Mouse (Mus musculus): ENCODE results near the gene Pdlim1. TPM values are rescaled to one million over a fixed set of nuclear protein-coding genes. Genes with fewer than 3 reads are reported as not detected.

Pdlim1 gene
- polyA plus RNA-seq, 1 experiment from 2014 or later, result 55.3 TPM

- Histone ChIP-seq H3K27ac (no peak overlapping the region), H3K4me1 (no peaks in the 10 kb centered on the region), H3K9me3 (replicated peaks) (no peaks in the 10 kb centered on the region), H3K4me2 (replicated peaks) (no peak overlapping the region), H3K9ac (no peak overlapping the region), H3K36me3 (no peaks in the 10 kb centered on the region), H3K27me3 (no peaks in the 10 kb centered on the region), H3K4me3 (no peak overlapping the region)
- ATAC-seq (ENCODE audit: low FRiP score), result no peak
- 78% methylated on average over 1 of the region's 1 CpGs for WGBS
Measured at GRCm38 (mm10) chr19:40255561-40255960, 16.1 kb downstream of the Pdlim1 start.

- Histone ChIP-seq H3K9me3 (replicated peaks) (no peaks in the 10 kb centered on the region), H3K27ac (no peak overlapping the region), H3K4me3 (no peak overlapping the region), H3K36me3 (no peaks in the 10 kb centered on the region), H3K9ac (no peak overlapping the region), H3K4me2 (replicated peaks) (no peak overlapping the region), H3K27me3 (no peaks in the 10 kb centered on the region), H3K4me1 (no peaks in the 10 kb centered on the region)
- 86% methylated on average over 3 of the region's 3 CpGs for WGBS
- no peak for ATAC-seq (ENCODE audit: low FRiP score)
Measured at GRCm38 (mm10) chr19:40254741-40255140, 16.9 kb downstream of the Pdlim1 start.

GRCm38 (mm10) chr19:40253768-40254167 is 17.9 kb downstream of the Pdlim1 start:
- no peak overlapping the region for H3K4me2 ChIP-seq (replicated peaks)
- no peaks in the 10 kb centered on the region for H3K36me3 ChIP-seq
- WGBS, result 59% methylated on average over 13 of the region's 13 CpGs
- H3K4me3 ChIP-seq, result no peak overlapping the region
- no peaks in the 10 kb centered on the region for H3K9me3 ChIP-seq (replicated peaks)
- no peaks in the 10 kb centered on the region for H3K4me1 ChIP-seq
- no peak overlapping the region for H3K9ac ChIP-seq
- ATAC-seq (ENCODE audit: low FRiP score), result no peak
- H3K27me3 ChIP-seq, result no peaks in the 10 kb centered on the region
- H3K27ac ChIP-seq, result no peak overlapping the region

DNA sequence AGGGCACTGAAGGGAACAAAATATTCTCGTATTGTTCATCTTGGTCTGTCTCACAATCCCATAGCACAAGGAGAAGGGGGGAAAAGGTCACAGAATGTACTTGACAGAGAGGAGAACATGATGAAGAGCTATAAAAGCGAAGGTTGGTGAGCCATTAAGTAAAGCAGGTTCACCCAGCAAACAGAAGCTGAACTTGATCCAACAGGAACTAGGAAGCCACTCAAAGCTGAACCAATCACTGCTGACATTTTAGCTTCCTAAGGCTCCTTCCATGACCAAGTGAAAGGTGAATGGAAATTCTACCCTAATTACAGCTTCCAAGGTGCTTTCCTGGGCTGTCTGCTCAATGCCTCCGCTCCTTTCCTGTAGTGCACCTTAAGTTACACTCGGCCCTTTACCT is 20.5 kb downstream of the Pdlim1 start:
- Histone ChIP-seq H3K27me3 (no peaks in the 10 kb centered on the region), H3K9me3 (replicated peaks) (no peaks in the 10 kb centered on the region), H3K27ac (no peak overlapping the region), H3K4me2 (replicated peaks) (no peak overlapping the region), H3K4me1 (no peaks in the 10 kb centered on the region), H3K9ac (no peak overlapping the region), H3K4me3 (no peak overlapping the region), H3K36me3 (no peaks in the 10 kb centered on the region)
- no peak for ATAC-seq (ENCODE audit: low FRiP score)
- 83% methylated on average over 4 of the region's 4 CpGs for WGBS

DNA sequence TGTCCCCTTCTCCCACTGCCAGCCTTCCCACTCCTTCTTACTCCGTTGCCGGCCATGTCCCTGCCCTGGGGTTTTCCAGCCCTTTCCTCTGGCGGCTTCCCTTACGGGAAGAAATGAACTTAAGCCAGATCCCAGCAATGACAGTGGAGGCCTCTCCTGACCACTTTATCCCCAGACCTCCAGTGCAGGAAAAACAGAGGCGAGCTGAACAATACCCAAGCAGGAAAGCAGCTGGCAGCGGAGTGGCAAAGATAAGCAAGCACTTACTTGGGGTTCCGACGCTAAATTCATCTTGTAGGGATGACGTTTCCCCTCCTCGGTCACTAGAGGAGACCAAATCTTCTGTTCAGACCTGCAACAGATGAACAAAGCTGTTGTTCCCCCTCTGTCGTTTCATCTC is 22.3 kb downstream of the Pdlim1 start:
- no peaks in the 10 kb centered on the region for H3K9me3 ChIP-seq (replicated peaks)
- H3K27ac ChIP-seq, result no peak overlapping the region
- ATAC-seq (ENCODE audit: low FRiP score), result no peak
- H3K4me1 ChIP-seq, result no peaks in the 10 kb centered on the region
- no peaks in the 10 kb centered on the region for H3K27me3 ChIP-seq
- no peak overlapping the region for H3K4me2 ChIP-seq (replicated peaks)
- no peak overlapping the region for H3K9ac ChIP-seq
- no peak overlapping the region for H3K4me3 ChIP-seq
- no peaks in the 10 kb centered on the region for H3K36me3 ChIP-seq
- 85% methylated on average over 11 of the region's 11 CpGs for WGBS

GRCm38 (mm10) chr19:40248476-40248875 is 23.2 kb downstream of the Pdlim1 start:
- no peaks in the 10 kb centered on the region for H3K9me3 ChIP-seq (replicated peaks)
- no peaks in the 10 kb centered on the region for H3K36me3 ChIP-seq
- no peaks in the 10 kb centered on the region for H3K27me3 ChIP-seq
- no peak overlapping the region for H3K27ac ChIP-seq
- ATAC-seq (ENCODE audit: low FRiP score), result no peak
- no peak overlapping the region for H3K4me3 ChIP-seq
- H3K4me1 ChIP-seq, result no peaks in the 10 kb centered on the region
- H3K4me2 ChIP-seq (replicated peaks), result no peak overlapping the region
- H3K9ac ChIP-seq, result no peak overlapping the region
- 95% methylated on average over 4 of the region's 5 CpGs for WGBS

DNA sequence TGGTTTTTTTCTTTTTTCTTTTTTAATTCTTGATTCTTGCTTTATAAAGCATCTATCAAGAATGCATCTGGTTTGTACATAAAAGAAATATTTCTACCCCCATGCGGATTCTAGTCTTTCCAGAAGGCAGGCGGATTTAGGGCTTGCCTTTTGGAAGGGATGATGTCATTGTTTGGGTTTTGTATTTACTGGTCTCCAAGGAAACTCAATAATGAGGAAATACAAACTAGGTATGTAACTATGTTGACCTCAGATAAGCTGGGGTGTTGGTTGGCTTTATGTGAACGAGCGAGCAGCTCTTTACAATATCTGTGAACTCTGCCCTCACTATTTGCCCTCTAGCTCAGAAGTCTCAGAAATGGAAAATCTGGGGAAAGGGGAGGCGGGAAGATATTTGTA is 24.4 kb downstream of the Pdlim1 start:
- Histone ChIP-seq H3K4me2 (replicated peaks) (no peak overlapping the region), H3K9me3 (replicated peaks) (no peaks in the 10 kb centered on the region), H3K36me3 (no peaks in the 10 kb centered on the region), H3K27me3 (no peaks in the 10 kb centered on the region), H3K4me1 (no peaks in the 10 kb centered on the region), H3K27ac (no peak overlapping the region), H3K4me3 (no peak overlapping the region), H3K9ac (no peak overlapping the region)
- WGBS, result 53% methylated on average over 5 of the region's 5 CpGs
- no peak for ATAC-seq (ENCODE audit: low FRiP score)

GRCm38 (mm10) chr19:40246646-40247267 is 24.9 kb downstream of the Pdlim1 start:
- no peaks in the 10 kb centered on the region for H3K27me3 ChIP-seq
- no peak overlapping the region for H3K4me2 ChIP-seq (replicated peaks)
- WGBS, result 78% methylated on average over 7 of the region's 7 CpGs
- H3K9me3 ChIP-seq (replicated peaks), result no peaks in the 10 kb centered on the region
- H3K4me3 ChIP-seq, result no peak overlapping the region
- H3K36me3 ChIP-seq, result no peaks in the 10 kb centered on the region
- H3K9ac ChIP-seq, result no peak overlapping the region
- H3K4me1 ChIP-seq, result no peaks in the 10 kb centered on the region
- H3K27ac ChIP-seq, result no peak overlapping the region
- ATAC-seq (ENCODE audit: low FRiP score), result no peak

DNA sequence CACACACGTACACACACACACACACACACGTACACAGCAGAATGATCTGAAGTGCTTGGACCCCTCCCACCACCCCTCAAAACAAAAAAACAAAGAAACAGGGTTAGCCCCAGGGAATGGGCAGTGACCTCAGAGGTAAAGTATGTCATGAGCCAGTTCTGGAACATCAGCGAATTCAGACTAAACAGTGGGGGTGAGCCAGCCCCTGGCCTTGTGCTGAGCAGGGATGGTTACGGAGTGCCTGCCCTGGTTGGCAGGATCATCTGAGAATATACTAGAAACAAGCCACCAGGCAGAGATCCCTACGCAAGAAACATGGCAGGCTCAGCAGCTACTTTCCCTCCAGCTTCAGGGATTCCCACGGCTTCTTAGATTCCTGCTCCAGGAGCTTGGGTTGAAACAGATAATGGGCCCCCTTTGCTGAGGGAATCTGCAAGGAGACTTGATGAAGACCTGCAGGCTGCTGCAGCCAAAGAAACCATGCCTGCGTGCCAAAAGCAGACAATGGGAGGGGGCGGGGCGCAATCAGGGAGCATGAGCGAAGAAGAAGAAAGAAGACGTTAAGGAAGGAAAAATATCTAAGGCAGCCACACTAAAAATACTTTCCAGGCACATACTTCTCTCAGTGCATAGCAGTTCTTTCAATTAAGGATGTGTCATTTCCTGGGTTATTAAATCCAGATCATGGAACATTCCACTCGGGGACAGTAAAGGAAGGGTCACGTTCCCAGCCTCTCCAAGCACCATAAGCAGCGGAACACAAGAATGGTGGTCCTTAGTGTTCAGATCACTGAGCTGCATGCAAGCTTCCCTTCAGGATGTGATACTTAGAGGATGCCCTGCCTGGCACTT is 30.6 kb downstream of the Pdlim1 start:
- Histone ChIP-seq H3K4me2 (replicated peaks) (no peak overlapping the region), H3K9ac (no peak overlapping the region)

GRCm38 (mm10) chr19:40240360-40240759 is 31.3 kb downstream of the Pdlim1 start:
- Histone ChIP-seq H3K36me3 (no peaks in the 10 kb centered on the region), H3K4me1 (peaks cover 10% of the 10 kb centered on the region), H3K4me2 (replicated peaks) (no peak overlapping the region), H3K9me3 (replicated peaks) (no peaks in the 10 kb centered on the region), H3K27me3 (no peaks in the 10 kb centered on the region), H3K27ac (no peak overlapping the region), H3K9ac (no peak overlapping the region), H3K4me3 (no peak overlapping the region)
- 77% methylated on average over 6 of the region's 6 CpGs for WGBS
- ATAC-seq (ENCODE audit: low FRiP score), result no peak

More for the DNA sequence above, 30.6 kb downstream of the Pdlim1 start:
- Histone ChIP-seq H3K4me1 (peaks cover 10% of the 10 kb centered on the region), H3K9me3 (replicated peaks) (no peaks in the 10 kb centered on the region), H3K4me3 (no peak overlapping the region), H3K36me3 (no peaks in the 10 kb centered on the region), H3K27ac (0 out of 2 replicates have a peak overlapping the region, but pooled peaks have one; percentile 44), H3K27me3 (no peaks in the 10 kb centered on the region)
- ATAC-seq (ENCODE audit: low FRiP score), result peak; percentile 69
- WGBS, result 36% methylated on average over 14 of the region's 14 CpGs

DNA sequence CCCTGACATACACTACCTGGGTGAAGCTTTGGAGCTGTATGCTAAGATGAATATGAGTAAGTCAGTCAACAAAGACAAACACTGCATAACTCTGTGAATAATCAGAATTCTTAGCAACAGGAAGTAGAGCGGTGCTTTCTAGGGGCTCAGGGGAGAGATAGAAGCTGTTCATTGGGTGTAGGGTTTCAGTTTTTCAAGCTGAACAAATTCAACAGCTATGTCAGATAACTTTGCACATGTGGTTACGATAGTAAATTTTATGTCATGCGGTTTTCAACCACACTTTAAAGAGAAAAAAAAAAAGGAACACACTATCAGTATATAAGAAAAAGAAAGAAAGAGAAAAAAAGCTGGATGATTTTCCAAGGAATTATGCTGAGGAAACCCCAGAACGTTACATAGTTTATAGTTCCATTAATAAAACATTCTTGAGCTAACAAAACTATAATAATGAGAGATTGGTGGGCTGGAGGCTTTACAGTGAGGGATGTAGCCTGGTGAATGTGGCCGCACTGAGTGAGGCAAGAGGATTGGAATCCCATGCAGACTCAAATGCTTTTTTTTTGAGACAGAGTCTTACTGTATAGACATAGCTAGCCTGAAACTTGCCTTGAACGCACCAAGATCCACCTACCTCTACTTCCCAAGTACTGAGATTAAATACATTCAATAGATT is 33.3 kb downstream of the Pdlim1 start:
- Histone ChIP-seq H3K36me3 (no peaks in the 10 kb centered on the region), H3K4me1 (peaks cover 10% of the 10 kb centered on the region)
- WGBS, result 86% methylated on average over 6 of the region's 6 CpGs

DNA sequence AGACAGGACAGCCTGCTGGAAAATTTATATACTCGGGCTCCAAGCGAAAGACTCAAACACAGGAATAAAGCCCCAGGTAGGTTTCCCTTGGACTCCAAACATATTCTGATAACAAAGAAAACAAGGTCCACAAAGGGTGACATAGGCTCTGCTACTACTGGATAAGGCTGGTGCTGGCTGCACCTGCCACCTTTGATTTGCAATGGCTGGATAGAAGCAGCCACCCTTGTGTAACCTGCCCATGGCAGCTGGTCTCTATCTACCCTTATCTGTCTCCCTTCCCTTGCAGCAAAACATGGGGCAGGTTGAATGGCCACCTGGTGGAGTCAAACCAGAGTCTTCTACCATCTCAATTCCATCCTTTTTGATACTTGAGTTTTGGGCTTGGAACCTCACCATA is 39.1 kb downstream of the Pdlim1 start:
- 92% methylated on average over 2 of the region's 2 CpGs for WGBS
- H3K9me3 ChIP-seq (replicated peaks), result no peaks in the 10 kb centered on the region
- H3K4me3 ChIP-seq, result no peak overlapping the region
- no peak overlapping the region for H3K4me2 ChIP-seq (replicated peaks)
- H3K27ac ChIP-seq, result no peak overlapping the region
- no peaks in the 10 kb centered on the region for H3K4me1 ChIP-seq
- H3K27me3 ChIP-seq, result no peaks in the 10 kb centered on the region
- ATAC-seq (ENCODE audit: low FRiP score), result no peak
- H3K9ac ChIP-seq, result no peak overlapping the region
- no peaks in the 10 kb centered on the region for H3K36me3 ChIP-seq

More for the DNA sequence above, 33.3 kb downstream of the Pdlim1 start:
- Histone ChIP-seq H3K4me2 (replicated peaks) (no peak overlapping the region), H3K9ac (no peak overlapping the region), H3K27me3 (no peaks in the 10 kb centered on the region), H3K27ac (no peak overlapping the region), H3K4me3 (no peak overlapping the region), H3K9me3 (replicated peaks) (no peaks in the 10 kb centered on the region)
- no peak for ATAC-seq (ENCODE audit: low FRiP score)

All from hindbrain, embryonic 12.5 days (tissue).